Mouse (Mus musculus) pancreas, adult 10 weeks (tissue): ENCODE results near the gene Rassf7. TPM values are rescaled to one million over a fixed set of nuclear protein-coding genes. Genes with fewer than 3 reads are reported as not detected.

Experiments used
- polyA plus RNA-seq: library from polyadenylated mRNA; stranded (reverse); fragments of 350-450 nt; fragmentation: Illumina TruSeq; extraction: RNeasy Lipid Tissue Mini Kit (QIAGEN cat#74804); gene quantifications from one replicate; pipeline ENCODE4 v1.2.3, GENCODE M21; 2015; ENCODE audit warnings: low read depth, low replicate concordance; ENCODE audit not compliant: insufficient read depth

Gene Rassf7
- polyA plus RNA-seq, result 12.7 TPM

GRCm38 (mm10) chr7:141215101-141215879 is at the start of gene Rassf7:
Gene Rassf7, plus strand, starts transcription at chr7:141215860.

GRCm38 (mm10) chr7:141172116-141173006 is 43.3 kb upstream of the Rassf7 start, which contains the start of gene Rnh1:
Gene Rnh1, minus strand, starts transcription at chr7:141172857.

DNA sequence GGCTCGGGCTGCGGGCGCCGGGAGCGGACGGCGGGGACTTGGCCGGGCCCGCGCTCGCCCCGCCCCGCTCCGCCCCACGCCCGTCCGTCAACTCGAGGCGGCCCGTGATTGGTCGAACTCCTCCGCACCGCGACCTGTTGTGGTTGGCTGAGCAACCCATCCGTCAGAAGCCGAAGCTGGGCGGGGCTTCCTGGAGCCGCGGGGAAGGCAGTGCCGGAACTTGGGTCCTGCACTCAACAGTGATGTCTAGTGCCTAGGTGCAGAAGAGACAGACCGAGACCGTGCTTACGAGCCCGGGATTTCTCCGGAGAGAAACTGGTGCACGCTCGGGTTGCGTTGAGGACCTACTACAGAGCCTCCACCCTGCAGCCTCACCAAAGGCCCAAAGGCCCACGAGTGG is 21.7 kb upstream of the Rassf7 start, which contains the start of the genes Hras and Lrrc56:
Gene Hras, minus strand, starts transcription at position 58 of the 400 bp plus-strand sequence.
Gene Lrrc56, plus strand, starts transcription at position 210 of the 400 bp plus-strand sequence.

GRCm38 (mm10) chr7:141213605-141214235 is 1.9 kb upstream of the Rassf7 start, which contains the start of gene Lmntd2:
Gene Lmntd2, minus strand, starts transcription at chr7:141214080.

DNA sequence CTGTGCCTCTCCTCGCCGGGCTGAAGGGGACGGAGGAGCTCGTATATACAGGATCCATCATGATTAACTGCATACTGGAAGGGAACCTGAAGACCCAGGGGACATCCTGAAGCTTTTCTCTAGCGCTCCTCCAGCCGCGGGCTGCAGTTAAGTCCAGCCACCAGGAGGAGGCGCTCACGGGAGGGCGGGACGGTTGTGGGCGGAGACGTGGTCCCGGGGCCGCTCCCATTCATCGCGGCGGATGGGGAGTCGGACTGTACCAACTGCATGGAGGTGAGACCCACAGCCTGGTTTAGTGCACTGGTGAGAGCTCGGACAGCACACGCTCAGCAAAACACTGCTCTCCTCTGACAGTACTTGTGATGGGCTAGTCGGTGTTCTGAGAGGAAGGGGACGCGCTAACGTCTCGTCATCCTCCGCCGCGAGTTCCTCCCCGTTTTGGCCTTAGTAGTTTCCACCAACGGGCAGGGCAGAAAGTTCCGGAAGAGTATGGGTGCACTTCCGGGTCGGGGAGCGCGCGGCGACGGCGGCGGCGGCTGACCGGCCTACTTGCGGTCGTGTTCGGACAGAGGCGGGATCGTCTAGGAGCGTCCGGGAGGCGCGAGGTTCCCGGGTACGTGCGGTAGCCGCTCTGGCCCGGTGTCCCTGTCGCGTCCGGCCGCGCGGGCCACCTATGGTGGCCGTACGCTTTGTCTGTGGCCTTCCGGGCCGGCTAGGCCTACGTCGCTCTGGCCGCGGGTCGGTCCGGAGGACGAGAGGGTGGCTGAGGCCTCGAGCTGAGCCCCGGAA is 12.8 kb downstream of the Rassf7 start, which contains the start of gene Phrf1:
Gene Phrf1, plus strand, starts transcription at position 506 of the 789 bp plus-strand sequence.

GRCm38 (mm10) chr7:141265739-141266561 is 50.3 kb downstream of the Rassf7 start, which contains the start of gene Irf7:
Gene Irf7, minus strand, starts transcription at chr7:141266481.

Other genes starting within 250 kb of the Rassf7 start
- 20.5 TPM for gene Ifitm1, start 248.6 kb upstream of the Rassf7 start, polyA plus RNA-seq
- 188 TPM for gene Ifitm3, start 205.1 kb upstream of the Rassf7 start, polyA plus RNA-seq
- gene Ifitm6, start 197.9 kb upstream of the Rassf7 start, polyA plus RNA-seq, result not detected
- gene Gm17387, start 186.7 kb upstream of the Rassf7 start, polyA plus RNA-seq, result not detected
- gene B4galnt4, start 154.8 kb upstream of the Rassf7 start, polyA plus RNA-seq, result 0.26 TPM
- gene Pkp3, start 137.6 kb upstream of the Rassf7 start, polyA plus RNA-seq, result 12.4 TPM
- 8.7 TPM for gene Sigirr, start 115.3 kb upstream of the Rassf7 start, polyA plus RNA-seq
- 0.35 TPM for gene Ano9, start 98.1 kb upstream of the Rassf7 start, polyA plus RNA-seq
- gene Ptdss2, start 93.5 kb upstream of the Rassf7 start, polyA plus RNA-seq, result 4.1 TPM
- 56.7 TPM for gene Rnh1, start 43.0 kb upstream of the Rassf7 start, polyA plus RNA-seq
- gene Hras, start 21.9 kb upstream of the Rassf7 start, polyA plus RNA-seq, result 22.7 TPM
- 1.4 TPM for gene Lrrc56, start 21.7 kb upstream of the Rassf7 start, polyA plus RNA-seq
- gene Lmntd2, start 1.8 kb upstream of the Rassf7 start, polyA plus RNA-seq, result 5.9 TPM
- gene Phrf1, start 12.9 kb downstream of the Rassf7 start, polyA plus RNA-seq, result 31.0 TPM
- gene Irf7, start 50.6 kb downstream of the Rassf7 start, polyA plus RNA-seq, result 8.0 TPM
- gene Cdhr5, start 60.9 kb downstream of the Rassf7 start, polyA plus RNA-seq, result not detected
- not detected for gene Sct, start 63.3 kb downstream of the Rassf7 start, polyA plus RNA-seq
- gene Drd4, start 76.1 kb downstream of the Rassf7 start, polyA plus RNA-seq, result not detected
- gene Deaf1, start 111.8 kb downstream of the Rassf7 start, polyA plus RNA-seq, result 23.3 TPM
- gene Tmem80, start 111.9 kb downstream of the Rassf7 start, polyA plus RNA-seq, result 11.4 TPM
- 35.8 TPM for gene Eps8l2, start 123.0 kb downstream of the Rassf7 start, polyA plus RNA-seq
- gene Taldo1, start 176.3 kb downstream of the Rassf7 start, polyA plus RNA-seq, result 61.6 TPM
- 17.6 TPM for gene Gatd1, start 198.3 kb downstream of the Rassf7 start, polyA plus RNA-seq
- gene Cend1, start 213.6 kb downstream of the Rassf7 start, polyA plus RNA-seq, result 0.98 TPM
- gene Slc25a22, start 222.0 kb downstream of the Rassf7 start, polyA plus RNA-seq, result 14.0 TPM
- 0.30 TPM for gene Pidd1, start 228.2 kb downstream of the Rassf7 start, polyA plus RNA-seq
- 634 TPM for gene Rplp2, start 231.5 kb downstream of the Rassf7 start, polyA plus RNA-seq
- 21.8 TPM for gene Pnpla2, start 239.3 kb downstream of the Rassf7 start, polyA plus RNA-seq
- 31.6 TPM for gene Cracr2b, start 245.2 kb downstream of the Rassf7 start, polyA plus RNA-seq